Mouse (Mus musculus): ENCODE results near the gene Gm8050.
"Not testable (repeated sequence)": the region's sequence is repeated elsewhere in the genome, so short reads cannot be mapped to it uniquely, and the experiment has no call there.

Gene Gm8050

DNA sequence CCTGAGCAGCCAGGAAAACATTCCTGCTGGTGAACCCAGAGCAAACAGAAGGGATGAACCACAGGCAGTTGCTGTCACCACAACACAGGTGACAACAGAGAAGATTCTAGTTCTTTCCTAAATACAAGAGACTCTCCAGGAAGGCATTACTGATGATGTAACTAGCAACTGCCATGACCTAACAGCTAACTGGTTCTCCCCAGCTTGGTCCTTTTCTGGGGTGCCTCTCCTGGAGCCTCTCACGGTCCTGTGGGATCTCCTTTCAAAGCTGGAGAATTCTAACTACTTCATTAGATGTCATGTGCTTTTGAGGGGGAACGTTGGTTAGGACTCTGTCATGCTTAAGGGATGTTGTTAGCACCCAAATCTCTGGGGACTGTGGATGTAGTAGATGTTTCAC is at the start of gene Gm8050:
Gene Gm8050 (minus strand): TSS at position 101 of the 400 bp plus-strand sequence.
- not testable (repeated sequence) for DNase-seq (ENCODE audit: low spot score in 2 of 2)

DNA sequence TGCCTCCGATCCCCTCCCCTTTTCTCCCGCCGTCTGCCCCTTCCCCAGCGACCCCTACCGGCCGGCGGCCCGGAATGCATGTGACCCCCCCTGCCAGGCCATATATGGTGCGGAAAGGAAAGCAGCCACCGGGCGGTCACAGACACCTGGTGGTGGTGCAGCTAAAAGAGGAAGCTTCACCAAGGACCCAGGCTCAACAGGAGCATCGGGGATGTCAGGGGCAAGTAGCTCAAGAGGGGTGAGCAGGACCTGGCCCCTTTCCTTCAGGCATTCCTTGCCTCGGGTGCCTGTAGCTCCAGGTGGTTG is 37.1 kb upstream of the Gm8050 start:
- DNase-seq (ENCODE audit: low spot score in 2 of 2), result peak in 1 of 2 experiments; percentile 4

DNA sequence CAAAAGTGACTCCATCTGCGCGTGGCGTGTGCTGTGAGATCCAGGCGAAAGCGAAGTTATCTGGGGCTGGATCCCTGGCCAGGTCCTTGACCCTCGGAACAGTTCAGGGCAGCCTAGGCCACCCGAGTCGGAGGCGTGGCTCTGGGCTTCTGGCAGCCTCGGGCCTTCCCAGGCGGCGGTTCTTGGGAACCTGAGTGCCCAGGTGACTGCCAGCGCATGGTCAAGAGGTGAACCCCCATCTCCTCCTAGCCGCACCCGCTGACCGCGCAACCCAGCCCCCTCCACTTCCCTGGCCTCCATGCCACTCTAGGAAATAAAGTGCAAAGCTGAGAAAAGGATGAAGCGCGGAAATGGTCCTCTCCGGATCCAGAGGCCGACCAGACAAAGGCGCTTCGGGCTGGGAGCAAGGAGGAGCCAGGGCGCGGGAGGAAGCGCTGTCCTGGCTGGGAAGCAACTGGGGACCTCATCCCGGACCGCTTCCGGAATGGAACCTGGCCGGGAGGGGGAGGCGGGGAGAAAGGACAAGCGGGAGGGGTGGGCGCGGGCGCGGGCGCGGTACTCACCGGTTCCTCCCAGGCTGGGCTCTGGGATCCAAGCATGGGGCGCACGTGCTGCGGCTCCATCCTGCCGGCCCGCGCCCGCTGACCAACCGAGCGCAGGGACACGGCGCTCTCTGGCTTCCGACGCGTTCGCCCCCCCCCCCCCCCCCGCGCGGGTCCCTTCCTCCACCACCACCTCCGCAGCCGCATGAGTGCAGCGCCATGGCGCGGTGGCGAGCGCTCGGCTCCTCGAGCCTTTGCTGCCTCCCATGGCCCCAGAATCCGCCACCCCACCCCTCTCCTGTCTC is 36.6 kb upstream of the Gm8050 start:
- DNase-seq (ENCODE audit: low spot score in 2 of 2), result peak; percentile 0 to 7

DNA sequence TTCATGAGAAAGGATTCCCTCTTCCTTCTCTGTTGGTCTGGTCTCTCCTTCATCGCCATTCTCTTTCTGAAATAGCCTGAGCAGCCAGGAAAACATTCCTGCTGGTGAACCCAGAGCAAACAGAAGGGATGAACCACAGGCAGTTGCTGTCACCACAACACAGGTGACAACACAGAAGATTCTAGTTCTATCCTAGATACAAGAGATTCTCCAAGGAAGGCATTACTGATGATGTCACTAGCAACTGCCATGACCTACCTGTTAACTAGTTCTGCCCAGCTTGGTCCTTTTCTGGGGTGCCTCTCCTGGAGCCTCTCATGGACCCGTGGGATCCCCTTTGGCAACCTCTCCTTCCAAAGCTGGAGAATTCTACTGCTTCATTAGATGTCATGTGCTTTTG is 22.2 kb upstream of the Gm8050 start, which contains the start of gene Gm3636:
Gene Gm3636 (minus strand): TSS at position 101 of the 400 bp plus-strand sequence.
- not testable (repeated sequence) for DNase-seq (ENCODE audit: low spot score in 2 of 2)

DNA sequence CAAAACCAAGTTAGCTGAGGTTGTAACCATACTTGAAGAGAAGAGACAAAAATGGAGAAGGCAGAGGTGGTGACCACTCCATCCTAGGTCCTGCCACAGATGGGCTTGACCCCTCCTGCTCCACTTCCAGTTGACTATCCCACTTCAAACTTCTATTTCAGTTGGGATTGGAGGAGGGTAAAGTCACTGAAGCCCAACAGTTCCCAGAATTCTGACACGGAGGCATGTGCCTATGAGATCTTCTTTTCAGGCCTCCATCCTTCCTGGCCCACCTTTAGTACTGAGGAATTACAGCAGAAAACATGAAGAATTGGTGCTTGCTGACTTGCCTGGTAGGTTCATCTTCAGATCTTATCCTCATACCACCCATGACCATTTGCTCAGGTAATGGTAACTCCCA is 36.0 kb downstream of the Gm8050 start, which contains the start of gene Gm10251:
Gene Gm10251 (minus strand): TSS at position 101 of the 400 bp plus-strand sequence.
- DNase-seq (ENCODE audit: low spot score in 2 of 2), result not testable (repeated sequence)

All from urinary bladder, adult 18-20 months (tissue).